Mouse (Mus musculus): ENCODE measurements around the gene Rbm46.

DNA sequence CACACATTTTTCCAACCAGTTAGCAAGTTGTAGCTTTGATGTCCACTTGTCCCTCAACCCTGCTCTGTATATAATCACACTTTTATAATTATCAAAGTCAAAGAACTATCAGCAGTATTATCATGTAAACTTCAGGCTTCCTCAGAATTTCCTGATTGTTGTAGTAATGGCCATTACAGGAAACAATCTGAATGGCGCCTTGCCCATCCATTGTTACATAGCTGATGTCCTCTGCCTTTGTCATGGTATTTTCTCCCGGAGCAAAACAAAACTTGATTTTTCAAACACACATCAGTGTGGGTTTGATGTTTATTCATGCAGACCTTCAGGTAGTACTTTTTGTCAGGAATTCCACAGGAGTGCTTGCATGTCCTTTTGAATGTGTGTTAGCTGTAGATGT is 32.4 kb upstream of the Rbm46 start:
- TF ChIP-seq EP300 (IDR thresholded peaks at IDR 0.05; ENCODE audit: insufficient read depth, low read depth, low read length), result no peak
- no peak for TF ChIP-seq POLR2A (IDR thresholded peaks at IDR 0.05; ENCODE audit: insufficient read depth, low read depth, low read length)
- TF ChIP-seq CTCF (IDR thresholded peaks at IDR 0.05), result no peak
